Mouse (Mus musculus): ENCODE results near the gene Banf1.
"Not testable (repeated sequence)": the region's sequence is repeated elsewhere in the genome, so short reads cannot be mapped to it uniquely, and the experiment has no call there.

Banf1 gene

DNA sequence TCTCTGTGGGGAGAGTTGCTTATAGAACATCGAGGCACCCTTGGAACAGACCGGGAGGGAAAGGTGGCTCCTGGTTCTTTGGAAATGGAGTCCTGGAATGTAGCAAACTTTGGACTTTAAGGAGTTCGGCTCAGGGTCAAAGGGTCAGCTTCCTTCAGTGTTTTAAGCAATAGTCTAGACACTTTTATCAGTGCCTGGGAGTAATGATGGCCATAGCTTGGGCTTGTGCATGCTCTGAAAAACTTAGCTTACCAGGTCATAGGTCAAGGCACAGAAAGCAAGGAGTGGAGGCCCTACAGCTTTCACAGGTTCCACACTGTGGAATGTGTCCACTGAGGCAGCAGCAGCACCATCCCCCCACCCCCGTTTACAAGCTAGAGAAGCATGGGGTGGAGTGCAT lies 7.8 kb upstream of the Banf1 start:
- no peak for DNase-seq (ENCODE audit: extremely low read depth, low read depth, low spot score)

DNA sequence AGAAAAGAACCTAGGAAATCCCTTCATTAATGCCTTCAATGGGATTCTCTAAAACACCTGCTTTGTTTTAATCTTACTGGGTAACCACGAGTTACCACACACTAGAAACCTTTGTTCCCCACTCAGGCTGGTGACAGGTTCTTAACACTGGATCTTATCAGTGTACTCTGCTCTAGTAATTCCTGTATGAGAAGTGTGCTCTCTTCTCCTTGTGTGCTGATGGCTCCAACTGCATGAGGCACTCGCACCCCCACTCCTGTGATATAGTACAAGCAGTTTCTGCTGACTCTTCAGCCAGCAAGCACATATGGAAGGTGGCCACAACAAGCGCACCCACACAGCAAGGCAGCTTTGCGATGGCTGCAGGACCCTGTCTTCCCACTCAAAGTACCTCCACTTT lies 7.2 kb upstream of the Banf1 start:
- DNase-seq (ENCODE audit: extremely low read depth, low read depth, low spot score) = no peak

DNA sequence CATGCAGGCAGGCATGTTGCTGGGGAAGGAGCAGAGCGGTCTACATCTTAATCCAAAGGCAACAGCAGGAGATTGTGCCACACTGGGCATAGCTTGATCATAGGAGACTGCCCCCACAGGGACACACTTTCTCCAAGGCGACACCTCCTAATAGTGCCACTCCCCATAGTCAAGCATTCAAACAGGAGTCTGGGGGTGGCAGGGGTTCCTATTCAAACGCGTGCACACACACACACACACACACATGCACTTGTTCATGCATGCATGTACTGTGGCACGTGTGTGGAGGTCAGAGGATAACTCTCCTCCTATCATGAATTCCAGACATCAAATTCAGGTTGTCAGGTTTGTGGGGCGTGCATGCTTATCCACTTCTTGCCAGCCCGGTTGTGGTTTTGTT lies 5.8 kb upstream of the Banf1 start:
- no peak for DNase-seq (ENCODE audit: extremely low read depth, low read depth, low spot score)

DNA sequence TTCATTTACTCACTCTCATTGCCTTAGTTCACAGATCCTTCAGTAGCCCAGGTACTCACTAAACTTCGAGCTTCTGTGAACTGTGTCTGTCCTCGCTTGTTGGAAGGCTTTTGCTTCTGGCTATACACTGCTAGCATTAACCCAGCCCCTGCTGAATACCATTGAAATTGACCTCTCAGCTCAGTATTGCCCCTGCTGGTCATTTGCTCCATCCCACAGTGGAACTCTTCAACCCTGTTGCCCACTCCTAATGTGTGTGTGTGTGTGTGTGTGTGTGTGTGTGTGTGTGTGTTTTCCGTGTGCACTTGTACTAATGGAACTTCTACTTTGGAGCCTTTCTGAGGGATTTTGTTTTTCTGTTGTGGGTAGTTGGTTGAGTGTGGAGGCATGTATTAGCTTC lies 4.0 kb upstream of the Banf1 start:
- DNase-seq (ENCODE audit: extremely low read depth, low read depth, low spot score) = no peak

DNA sequence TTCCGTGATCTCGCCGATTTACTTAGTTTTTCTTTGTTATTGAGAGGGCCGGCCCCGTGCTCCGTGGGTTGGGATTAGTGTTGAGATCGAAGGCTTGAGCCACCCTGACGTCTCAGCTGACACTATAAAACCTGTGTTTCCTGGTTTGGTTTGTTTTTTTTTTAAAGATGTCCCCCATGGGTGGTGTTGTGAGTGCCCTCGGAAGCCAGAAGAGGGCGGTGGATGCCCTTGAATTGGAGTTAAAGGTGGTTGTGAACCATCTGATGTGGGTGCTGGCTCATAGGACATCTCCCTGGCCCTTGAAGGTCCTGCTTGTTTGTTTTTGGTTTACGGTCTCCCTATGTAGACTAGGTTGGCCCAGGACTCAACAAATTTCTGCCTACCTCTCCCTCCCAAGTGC lies 487 bp upstream of the Banf1 start:
- DNase-seq (ENCODE audit: extremely low read depth, low read depth, low spot score) = no peak

DNA sequence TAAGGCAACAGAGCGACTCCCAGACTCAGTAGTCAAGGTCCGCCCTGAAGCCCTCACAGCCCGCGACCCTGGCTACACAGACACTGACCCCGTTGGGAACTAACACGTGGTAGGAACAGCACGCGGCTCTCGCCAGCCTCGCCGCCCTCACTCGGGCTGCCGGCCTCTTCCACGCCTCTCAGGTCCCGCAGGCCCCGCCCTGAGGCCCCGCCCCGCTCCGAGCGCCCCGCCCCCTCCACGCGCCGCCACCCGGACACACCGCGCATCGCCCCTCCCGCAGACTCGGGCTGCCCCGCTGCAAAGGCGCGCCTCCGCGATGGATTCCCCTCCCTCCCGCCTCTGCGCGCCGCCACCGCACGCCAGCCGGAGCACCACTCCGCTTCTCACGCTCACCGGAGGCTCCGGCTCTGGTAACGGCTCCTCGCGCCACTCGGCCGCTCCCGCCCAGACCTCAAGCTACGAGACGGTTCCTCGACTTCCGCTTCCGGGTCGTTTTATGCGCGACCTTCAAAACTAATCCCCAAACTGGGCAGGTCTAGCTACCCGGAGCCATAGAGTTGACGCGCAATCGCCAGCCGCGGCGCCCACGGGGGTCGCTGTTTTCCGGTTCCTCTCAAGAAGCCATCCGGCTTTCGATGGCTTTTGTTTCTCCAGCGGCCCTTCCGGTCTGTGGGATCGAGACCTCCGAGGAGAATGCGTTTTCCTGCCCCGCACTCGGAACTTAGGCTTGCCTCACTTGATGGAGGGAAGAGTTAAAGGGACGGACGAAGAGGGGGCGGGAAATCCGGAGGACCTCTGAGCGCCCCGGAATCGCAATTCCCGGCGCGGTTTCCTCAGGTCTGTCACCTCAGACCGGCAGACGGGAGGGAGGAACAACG lies 554 bp downstream of the Banf1 start, which contains the start of gene Eif1ad:
Gene Eif1ad (plus strand): TSS at position 567 of the 878 bp plus-strand sequence.
- DNase-seq (ENCODE audit: extremely low read depth, low read depth, low spot score) = peak; percentile 76

DNA sequence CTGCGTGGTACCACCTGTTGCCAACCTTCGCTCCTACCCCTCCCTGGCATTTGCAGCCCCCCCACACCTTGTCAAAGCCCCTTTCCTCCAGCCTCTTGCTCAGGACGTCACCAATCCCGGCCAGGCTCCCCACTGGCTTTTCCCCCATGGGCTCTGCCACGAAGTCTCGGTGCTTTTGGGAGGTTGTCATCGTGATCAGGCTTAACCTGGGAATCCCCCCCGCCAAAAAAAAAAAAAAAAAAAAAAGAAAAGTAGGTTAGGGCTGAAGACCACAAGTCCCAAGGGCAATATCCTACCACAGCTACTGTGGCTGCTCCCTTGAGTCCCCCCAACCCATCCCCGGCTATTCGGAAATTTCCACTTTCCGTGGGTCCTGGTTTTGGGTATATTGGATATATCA lies 1.2 kb downstream of the Banf1 start:
- DNase-seq (ENCODE audit: extremely low read depth, low read depth, low spot score) = no peak

DNA sequence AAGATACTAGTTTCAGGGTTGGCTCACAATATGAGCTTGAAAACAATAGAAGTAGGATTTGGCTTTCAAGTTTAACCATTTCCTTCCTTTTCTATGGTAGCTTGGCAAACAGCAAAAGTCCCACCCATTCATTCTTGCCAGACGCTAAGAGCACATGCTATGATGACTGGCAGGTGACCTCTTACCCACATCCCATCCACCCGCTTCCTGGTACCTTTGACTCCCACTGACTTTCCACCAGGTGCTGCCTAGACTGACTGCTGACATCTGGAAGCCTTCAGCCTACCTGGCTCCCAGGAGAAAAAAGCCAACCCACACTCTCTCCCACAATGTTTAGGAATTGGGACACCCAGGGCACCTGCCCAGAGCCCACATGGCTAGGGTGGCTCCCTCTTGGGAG lies 2.8 kb downstream of the Banf1 start:
- no peak for DNase-seq (ENCODE audit: extremely low read depth, low read depth, low spot score)

DNA sequence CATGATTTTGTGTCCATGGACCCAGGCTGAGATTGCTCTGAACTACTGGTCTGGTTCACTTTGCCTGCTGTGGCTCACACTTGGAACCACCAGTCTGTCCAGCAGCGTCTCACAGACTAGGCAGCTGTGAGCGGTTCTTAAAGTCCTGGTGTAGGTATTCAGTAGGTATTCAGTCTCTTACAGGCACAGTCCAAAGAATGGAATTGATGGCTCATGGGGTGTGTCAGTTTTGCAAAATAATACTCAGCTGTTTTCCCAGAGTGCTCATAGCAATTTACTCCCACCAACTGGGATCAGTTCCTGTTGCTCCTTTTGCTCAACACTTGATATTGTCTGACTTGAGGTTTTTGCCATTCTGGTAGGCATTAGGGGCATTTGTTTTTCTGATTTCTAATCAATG lies 4.8 kb downstream of the Banf1 start:
- no peak for DNase-seq (ENCODE audit: extremely low read depth, low read depth, low spot score)

DNA sequence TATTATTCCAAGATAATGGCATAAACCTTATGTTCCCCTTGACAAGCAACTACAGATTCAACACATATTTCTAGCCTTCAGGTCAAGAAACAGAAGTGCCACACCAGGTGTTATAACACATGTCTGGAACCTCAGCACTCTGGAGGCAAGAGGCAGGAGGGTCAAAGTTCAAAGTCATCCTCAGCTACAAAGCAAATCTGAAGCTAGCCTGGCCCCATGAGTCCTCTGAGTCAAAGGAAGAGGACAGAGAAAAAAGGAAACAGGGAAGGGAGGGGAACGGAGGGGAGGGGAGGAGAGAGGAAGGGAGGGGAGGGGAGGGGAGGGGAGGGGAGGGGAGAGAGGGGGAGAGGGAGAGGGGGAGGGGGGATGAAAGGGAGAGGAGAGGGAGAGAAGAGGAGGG lies 10.9 kb downstream of the Banf1 start:
- DNase-seq (ENCODE audit: extremely low read depth, low read depth, low spot score) = no peak

DNA sequence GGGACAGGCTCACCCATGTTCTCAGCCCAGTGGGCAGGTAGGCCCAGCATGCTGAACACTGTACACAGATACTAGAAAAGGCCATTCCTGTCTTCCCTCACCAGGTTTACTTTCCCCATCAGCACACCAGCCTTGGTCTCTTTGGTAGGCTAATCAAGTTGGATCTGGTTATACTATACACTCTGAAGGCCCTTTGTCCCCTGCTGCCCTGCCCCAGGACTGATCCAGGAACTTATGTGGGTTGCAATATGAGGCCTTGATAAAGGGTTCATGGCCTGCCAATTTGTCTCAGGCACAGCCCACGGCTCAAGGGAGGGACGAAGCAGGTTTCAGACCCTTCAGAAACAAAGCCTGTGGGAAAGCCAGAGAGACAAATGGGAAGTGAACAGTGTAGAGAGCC lies 13.4 kb downstream of the Banf1 start:
- DNase-seq (ENCODE audit: extremely low read depth, low read depth, low spot score) = no peak

DNA sequence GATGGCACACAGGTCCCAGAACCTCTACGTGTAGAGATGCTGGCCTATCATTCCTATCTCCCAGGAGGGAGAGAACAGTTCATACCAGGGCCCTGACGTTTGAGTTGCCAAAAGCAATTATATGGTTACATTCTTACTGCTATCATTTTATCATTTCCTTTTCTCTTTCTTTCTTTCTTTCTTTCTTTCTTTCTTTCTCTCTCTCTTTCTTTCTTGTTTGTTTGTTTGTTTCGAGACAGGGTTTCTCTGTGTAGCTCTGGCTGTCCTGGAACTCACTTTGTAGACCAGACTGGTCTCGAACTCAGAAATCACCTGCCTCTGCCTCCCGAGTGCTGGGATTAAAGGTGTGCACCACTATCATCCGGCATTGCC lies 17.5 kb downstream of the Banf1 start, which contains the start of gene Cst6:
Gene Cst6 (minus strand): TSS at position 73 of the 372 bp plus-strand sequence.
- DNase-seq (ENCODE audit: extremely low read depth, low read depth, low spot score) = not testable (repeated sequence)

DNA sequence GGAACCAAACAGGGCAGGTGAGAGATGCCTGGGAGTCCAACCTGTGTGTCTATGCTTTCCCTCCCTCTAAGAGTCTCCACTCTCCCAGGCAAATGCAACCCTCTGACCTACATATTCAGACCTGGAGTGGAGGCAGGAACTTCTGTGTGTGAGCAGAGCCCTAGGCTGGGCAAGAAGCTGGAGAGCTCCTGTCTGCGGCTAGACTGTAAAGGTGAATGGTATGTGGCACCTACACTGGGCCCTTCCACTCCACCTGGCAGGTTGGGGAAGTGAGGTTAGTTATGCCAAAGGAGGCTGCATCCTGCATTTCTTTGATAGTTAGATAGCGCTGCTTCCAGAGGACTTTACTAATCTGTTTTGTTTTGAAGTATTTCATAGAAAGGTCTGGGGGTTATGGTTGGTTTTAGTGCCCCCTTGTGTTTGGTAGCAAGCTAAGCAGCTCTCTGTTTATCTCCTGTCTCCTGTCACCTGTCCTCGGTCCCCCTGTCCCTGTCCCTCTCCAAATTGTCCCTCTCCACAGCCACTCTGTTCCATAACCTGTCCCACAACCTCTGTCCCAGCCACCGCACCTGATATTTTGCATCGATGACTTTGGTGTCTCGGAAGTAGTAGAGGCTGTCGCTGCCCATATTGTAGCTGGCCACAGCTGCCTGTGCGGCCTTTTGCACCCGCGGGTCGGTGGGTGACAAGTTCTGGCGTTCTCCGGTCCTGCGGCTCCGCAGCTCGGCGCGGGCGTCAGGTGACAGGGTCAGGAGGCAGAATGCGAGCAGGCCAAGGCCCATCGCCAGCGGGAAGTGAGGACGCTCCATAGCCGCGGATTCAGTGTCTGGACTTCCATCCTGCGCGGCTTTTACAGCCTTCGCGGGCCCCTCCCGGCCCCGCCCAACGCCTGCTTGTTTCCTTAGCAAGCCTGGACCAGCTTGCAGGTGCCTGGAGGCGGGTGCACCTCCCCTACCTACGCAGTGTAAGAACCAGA lies 18.2 kb downstream of the Banf1 start:
- no peak for DNase-seq (ENCODE audit: extremely low read depth, low read depth, low spot score)

DNA sequence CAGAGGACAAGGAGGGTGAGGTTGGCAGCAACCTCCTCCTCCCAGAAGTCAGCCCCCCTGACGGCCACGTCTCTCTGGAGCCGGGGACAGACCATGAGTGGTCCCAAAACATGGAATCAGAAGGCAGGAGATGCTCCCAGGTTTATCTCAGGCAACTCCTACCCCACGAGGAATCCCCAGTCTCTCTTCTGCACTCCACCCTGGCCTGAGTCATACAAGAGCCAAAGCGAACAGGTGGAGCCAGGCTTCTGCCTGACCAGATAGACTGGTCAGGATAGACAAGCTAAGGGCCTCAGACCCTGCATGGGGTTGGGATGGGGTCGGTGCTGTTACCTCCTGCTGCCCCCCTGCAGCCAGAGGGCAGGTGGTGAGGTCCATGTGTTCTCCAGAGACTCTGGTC lies 18.9 kb downstream of the Banf1 start:
- DNase-seq (ENCODE audit: extremely low read depth, low read depth, low spot score) = no peak

DNA sequence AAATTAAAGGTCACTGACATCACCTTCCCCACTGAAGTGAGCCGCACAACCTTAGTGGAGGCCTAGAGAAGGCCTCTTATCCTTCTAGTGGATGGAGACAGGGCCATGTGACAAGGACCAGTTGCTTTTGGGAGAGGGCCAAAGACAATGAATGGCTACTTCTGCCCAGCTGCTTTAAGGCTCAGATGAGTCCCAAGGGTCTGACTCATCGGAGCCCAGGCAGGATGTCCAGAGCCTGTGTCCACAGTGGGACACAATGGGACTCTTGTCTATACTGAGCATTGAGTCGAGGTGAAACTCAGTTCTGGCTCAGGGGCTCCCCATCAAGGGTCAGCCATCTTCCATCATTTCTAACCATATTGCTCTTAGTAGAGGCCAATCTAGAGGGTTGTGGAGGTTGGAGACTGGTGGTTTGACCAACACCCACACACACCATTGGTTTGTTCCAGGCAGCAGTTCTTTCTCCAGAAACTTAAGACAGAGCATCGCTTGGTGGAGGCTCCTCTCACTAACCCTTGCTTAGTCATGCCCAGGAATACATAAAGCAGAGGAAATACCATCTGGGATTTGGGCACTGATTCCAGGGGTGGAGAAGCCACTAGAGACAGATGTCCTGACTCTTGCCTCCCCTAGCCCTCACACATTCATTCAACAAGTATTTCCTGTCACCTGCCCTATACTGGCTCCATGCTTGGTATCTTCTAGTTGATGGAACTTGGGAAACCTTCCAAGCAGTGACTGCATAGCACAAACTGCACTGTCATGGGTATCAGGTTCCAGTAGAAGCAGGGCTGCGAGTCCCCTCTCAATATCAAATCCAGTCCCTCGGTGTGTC lies 21.5 kb downstream of the Banf1 start:
- no peak for DNase-seq (ENCODE audit: extremely low read depth, low read depth, low spot score)

DNA sequence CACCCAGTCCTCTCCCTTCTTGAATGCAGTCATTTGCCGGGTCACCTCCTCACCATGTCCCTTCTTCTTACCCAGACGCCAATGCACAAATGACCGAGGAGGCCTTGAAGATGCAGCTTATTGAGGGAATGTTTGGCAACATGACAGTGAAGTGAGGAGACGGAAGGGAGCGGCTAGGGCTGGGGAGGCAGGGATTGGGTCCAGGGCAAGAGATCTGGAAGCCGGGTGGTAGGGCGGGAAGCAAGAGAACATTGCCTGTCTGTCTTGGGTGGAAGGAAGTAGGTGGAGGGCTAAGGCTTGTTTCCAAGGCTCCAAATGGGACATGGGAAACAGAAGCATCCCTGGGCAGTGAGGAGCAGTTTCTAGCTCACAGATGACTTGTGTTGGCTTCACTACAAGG lies 25.6 kb downstream of the Banf1 start:
- DNase-seq (ENCODE audit: extremely low read depth, low read depth, low spot score) = no peak

DNA sequence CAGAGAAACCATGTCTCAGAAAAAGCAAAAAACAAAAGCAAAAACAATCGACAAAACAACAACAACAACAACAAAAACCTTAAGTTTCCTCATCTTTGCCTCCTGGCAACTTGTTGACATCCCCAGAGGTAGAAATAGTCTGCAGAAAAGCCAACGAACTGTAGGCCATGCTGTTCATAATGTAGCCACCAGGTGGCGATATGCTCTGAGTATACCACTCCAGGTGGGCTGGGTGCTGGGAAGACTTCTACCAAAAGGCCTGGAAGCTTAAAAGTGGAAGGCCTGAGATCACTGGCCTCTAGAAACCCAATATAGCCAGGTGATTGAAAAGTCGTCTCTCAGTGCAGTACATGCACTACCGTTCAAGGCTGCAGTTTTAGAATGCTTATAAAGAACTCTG lies 29.0 kb downstream of the Banf1 start:
- DNase-seq (ENCODE audit: extremely low read depth, low read depth, low spot score) = no peak

DNA sequence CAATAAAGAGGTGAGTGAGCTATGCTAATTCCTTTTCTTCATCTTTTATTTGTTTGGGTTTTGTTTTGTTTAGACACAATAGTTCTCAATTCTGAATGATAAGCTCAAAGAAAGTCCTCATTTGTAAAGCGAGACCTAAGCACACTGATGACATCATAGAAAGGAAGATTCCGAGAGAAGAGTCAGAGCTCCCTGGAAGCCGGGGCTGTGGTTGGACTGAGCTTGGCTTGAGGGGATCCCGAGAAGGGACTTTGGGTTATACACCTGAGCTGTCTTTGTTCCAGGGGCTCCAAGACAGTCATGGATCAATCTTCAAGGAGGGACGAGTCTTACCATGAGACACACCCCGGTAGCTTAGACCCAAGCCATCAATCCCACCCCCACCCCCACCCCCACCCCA lies 31.5 kb downstream of the Banf1 start, which contains the start of gene Catsper1:
Gene Catsper1 (plus strand): TSS at position 301 of the 400 bp plus-strand sequence.
- no peak for DNase-seq (ENCODE audit: extremely low read depth, low read depth, low spot score)

DNA sequence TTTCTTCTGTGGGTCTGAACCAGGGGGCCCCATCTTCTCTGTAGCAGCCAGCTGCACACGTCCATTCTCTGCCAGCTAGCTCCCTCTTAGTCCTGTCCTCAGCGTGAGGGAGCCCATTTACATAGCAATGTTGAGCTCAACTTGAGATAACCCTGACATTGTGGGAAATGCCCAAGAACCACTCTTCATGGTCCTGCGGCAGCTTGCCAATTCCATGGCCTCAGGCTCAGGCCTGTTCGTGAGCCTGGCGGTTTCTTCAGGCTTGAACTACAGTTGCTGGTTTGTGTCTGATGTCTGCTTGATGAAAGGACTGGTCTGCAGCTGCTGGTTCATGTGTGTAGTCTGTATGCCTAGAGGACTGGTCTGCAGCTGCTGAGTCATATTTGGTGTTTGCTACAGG lies 32.2 kb downstream of the Banf1 start:
- DNase-seq (ENCODE audit: extremely low read depth, low read depth, low spot score) = no peak

DNA sequence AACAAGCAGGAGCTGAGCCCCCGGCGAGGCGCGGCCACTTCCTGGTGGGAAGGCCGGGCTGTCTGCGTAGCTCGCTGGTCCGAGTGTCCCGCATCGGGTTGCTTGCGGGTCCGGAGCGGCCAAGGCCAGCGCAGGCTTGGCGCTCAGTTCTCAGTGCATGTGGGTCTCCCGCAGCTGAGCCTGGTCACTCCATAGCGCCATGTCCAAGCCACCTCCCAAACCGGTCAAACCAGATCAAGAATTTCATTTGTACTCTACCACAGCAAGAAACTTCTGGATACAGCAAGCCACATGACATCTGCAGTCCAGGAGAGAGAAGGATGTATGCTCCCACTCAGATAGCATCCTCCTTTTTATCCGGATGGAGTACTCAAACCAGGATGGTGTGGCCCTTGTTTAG lies 39.0 kb downstream of the Banf1 start:
- no peak for DNase-seq (ENCODE audit: extremely low read depth, low read depth, low spot score)

DNA sequence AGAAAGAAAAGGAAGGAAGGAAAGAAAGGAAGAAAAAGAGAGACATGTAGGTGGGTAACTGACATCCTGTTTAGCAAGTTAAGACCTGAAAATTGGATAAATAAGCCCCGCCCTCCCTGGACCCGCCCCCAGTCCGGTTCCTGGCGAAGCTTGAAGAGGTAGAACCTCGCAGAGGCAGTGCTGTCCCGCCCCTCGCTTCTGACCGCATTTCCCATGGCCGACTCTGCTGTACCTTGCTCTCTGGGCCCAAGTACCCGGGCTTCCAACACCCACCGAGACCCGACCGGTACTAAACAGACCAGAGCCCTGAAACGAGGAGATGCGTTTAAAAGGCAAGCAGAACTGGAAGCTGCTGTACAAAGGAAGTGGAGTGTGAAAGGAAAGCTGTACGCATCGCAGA lies 43.2 kb downstream of the Banf1 start:
- no peak for DNase-seq (ENCODE audit: extremely low read depth, low read depth, low spot score)
